Mouse (Mus musculus): ENCODE results near the gene Higd1c. TPM values are rescaled to one million over a fixed set of nuclear protein-coding genes. Genes with fewer than 3 reads are reported as not detected.
"Not testable (repeated sequence)": the region's sequence is repeated elsewhere in the genome, so short reads cannot be mapped to it uniquely, and the experiment has no call there.

Higd1c gene
- not detected in 2 replicates for polyA plus RNA-seq (2012; ENCODE audit: insufficient read depth, insufficient read length, low replicate concordance, missing spikeins)

DNA sequence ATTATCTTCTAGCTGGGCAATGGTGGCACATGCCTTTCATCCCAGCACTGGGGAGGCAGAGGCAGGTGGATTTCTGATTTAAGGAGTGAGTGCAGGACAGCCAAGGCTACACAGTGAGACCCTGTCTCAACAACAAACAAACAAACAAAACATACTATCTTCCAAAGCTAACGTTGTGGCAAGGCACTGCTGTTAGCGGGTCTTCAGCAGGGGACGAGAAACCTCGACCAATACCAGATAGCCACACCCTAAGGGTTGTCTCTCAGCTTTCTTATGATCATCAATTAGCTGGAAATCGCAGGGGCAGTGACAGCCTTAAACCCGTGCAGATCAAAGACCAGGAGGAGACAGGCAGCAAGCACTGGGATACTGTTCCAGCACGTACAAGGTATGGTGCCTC, at the start of gene Higd1c:
Gene Higd1c (plus strand): TSS at position 301 of the 400 bp plus-strand sequence.
- Histone ChIP-seq H3K4me3 (ENCODE audit: insufficient read depth, low read depth, low read length) (no peak within 1 kb of the TSS), H3K27ac (ENCODE audit: insufficient read depth, low read depth, low read length) (no peak within 1 kb of the TSS), H3K4me1 (ENCODE audit: control insufficient read depth, insufficient read depth, low read length) (no peaks in the 10 kb centered on the region)
- TF ChIP-seq CTCF (IDR thresholded peaks at IDR 0.05; ENCODE audit: insufficient read depth, low read depth, low read length) (no peak), POLR2A (IDR thresholded peaks at IDR 0.05; ENCODE audit: insufficient read depth, low read depth, low read length) (no peak)
- 82% methylated on average over 7 of the region's 7 CpGs for WGBS

DNA sequence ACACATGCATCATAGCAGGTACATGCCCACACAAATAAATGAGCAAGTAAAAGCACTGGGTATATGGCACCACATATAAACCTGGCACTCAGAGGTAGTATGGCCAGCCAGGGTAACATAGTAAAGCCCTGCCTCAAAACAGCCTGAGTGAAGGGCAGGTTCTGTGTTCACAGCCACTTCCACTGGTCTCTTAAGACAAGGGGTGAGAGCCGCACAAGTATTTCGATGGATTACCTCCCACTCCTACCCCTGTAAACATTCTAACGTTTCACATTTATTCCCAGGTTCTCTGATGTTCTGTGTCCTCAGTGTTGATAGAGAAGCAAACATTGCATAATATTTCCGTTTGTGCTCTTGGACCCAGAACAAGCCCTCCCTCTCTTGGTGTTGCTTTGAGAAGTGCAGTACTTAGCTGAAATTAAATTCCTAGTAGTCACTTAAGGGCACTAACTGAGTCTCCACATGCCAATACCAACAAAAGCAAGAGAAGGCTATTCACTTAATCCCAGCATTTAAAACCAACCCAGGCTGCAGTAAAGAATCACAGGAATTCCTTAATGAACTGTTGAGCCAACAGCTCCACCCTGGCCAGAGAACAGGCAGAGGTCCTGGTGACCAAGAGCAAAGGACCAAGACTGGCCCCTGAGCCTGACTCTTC, 46.2 kb upstream of the Higd1c start:
- not testable (repeated sequence) for H3K4me1 ChIP-seq (ENCODE audit: control insufficient read depth, insufficient read depth, low read length); H3K4me3 ChIP-seq (ENCODE audit: insufficient read depth, low read depth, low read length); H3K27ac ChIP-seq (ENCODE audit: insufficient read depth, low read depth, low read length)
- 59% methylated on average over 4 of the region's 4 CpGs for WGBS

DNA sequence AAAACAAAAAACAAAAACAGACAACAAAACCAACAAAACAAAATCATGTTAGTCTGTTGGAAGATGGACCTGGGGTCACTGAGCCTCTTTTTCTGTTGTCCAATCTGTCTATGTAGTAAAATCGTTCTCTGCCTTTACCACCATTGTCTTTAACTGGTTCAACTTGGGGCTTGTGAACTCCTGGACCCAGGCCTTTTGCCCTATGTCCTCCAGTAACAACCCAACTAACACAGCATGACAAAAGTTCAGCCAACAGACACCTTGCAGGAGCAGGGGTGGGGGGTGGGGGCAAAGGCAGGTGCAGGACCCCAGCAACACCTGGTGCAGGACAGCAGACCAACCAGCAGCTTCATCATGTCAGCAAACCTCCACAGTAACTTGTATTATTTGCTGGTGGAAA, 44.5 kb upstream of the Higd1c start:
- Histone ChIP-seq H3K27ac (ENCODE audit: insufficient read depth, low read depth, low read length) (no peak overlapping the region), H3K4me1 (ENCODE audit: control insufficient read depth, insufficient read depth, low read length) (peaks cover 3% of the 10 kb centered on the region; the same call in 1 of the 2 replicates), H3K4me3 (ENCODE audit: insufficient read depth, low read depth, low read length) (no peak overlapping the region)
- 87% methylated on average over 1 of the region's 1 CpGs for WGBS
- TF ChIP-seq CTCF (IDR thresholded peaks at IDR 0.05; ENCODE audit: insufficient read depth, low read depth, low read length), result no peak

DNA sequence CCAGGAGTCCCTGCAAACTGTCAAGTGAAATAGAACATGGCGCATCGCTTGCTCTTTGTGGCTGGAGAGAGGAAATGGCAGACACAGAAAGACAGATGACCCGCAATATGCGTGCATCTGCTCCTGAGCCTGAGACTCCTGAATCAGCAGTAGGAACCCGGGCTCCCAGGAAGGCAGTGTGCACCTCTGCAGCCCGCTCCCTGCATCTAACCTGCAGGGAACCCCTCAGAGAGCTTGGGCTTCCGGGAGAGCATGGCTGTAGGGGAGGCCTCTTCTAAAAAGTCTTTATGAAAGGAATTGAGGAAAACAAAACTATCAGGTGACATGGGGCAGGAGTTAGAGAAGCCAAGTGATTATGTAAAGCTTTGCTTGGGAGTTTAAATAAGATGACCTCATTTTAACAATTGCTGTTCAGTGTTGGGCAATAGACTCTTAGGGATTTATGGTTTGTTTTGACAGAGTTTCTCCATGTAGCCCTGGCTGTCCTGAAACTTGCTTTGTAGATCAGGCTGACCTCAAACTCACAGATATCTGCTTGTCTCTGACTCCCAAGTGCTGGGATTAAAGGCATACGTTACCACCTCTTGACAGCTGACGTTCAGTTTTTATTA, 43.9 kb upstream of the Higd1c start:
- TF ChIP-seq POLR2A (IDR thresholded peaks at IDR 0.05; ENCODE audit: insufficient read depth, low read depth, low read length) (no peak), CTCF (IDR thresholded peaks at IDR 0.05; ENCODE audit: insufficient read depth, low read depth, low read length) (no peak)
- H3K27ac ChIP-seq (ENCODE audit: insufficient read depth, low read depth, low read length), result no peak overlapping the region
- no peak overlapping the region for H3K4me3 ChIP-seq (ENCODE audit: insufficient read depth, low read depth, low read length)
- peaks cover 3% of the 10 kb centered on the region; the same call in 1 of the 2 replicates for H3K4me1 ChIP-seq (ENCODE audit: control insufficient read depth, insufficient read depth, low read length)
- WGBS, result 82% methylated on average over 9 of the region's 9 CpGs

DNA sequence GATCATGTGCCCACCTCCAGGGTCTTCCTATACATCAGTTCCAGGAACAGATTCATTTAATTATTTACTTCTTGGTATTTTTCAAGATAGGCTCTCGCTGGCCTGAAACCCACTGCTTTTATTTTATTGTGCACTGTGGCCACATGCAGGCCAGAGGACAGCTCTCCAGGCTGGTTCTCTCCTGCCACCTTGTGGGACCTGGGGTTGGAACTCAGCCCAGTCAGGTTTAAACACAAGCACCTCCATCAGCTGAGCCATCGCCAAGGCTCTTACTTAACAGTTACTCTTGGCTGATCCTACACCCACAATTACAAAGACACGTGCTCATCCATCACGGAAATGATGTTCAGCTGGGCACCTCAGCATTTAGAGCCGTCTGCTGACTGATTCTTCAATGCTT, 43.2 kb upstream of the Higd1c start:
- 67% methylated on average over 5 of the region's 5 CpGs for WGBS
- TF ChIP-seq POLR2A (IDR thresholded peaks at IDR 0.05; ENCODE audit: insufficient read depth, low read depth, low read length) (no peak), CTCF (IDR thresholded peaks at IDR 0.05; ENCODE audit: insufficient read depth, low read depth, low read length) (no peak)
- no peak overlapping the region for H3K27ac ChIP-seq (ENCODE audit: insufficient read depth, low read depth, low read length)
- peaks cover 3% of the 10 kb centered on the region; the same call in 1 of the 2 replicates for H3K4me1 ChIP-seq (ENCODE audit: control insufficient read depth, insufficient read depth, low read length)
- H3K4me3 ChIP-seq (ENCODE audit: insufficient read depth, low read depth, low read length), result no peak overlapping the region

DNA sequence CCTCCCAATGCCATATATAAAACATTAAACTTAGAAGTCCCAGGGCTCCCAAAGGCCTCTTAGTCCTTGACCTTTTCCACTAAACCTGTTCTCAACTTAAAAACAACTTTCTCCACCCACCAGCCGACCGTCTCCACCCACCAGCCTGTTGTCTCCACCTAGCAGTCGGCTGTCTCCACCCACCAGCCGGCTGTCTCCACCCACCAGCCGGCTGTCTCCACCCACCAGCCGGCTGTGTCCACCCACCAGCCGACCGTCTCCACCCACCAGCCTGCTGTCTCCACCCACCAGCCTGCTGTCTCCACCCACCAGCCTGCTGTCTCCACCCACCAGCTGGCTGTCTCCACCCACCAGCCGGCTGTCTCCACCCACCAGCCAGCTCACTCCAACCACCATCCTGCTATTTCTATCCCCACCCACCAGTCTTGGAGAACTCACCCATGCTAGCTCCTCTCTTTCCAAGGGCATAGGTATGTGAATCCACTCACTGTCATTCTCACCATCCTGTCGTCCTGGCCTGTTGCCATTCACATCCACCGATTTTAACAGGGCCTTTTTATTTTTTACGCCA, 40.2 kb upstream of the Higd1c start:
- H3K27ac ChIP-seq (ENCODE audit: insufficient read depth, low read depth, low read length), result no peak overlapping the region
- 66% methylated on average over 12 of the region's 12 CpGs for WGBS

DNA sequence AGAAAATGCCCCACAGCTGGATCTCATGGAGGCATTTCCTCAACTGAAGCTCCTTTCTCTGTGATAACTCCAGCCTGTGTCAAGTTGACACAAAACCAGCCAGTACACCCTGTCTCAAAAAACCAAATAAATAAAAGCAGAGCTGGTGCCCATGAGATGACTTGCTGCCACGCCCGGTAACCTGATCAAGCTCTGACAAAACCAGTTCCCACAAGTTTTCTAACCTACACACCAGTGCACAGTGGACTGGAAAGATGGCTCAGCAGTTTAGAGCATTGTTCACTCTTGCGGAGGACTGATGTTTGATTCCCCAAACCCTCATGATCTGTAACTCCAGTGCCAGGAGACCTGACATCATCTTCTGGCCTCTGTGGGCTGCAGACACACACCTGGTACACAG, 39.1 kb upstream of the Higd1c start:
- Histone ChIP-seq H3K4me1 (ENCODE audit: control insufficient read depth, insufficient read depth, low read length) (peaks cover 3% of the 10 kb centered on the region; the same call in 1 of the 2 replicates), H3K4me3 (ENCODE audit: insufficient read depth, low read depth, low read length) (no peak overlapping the region), H3K27ac (ENCODE audit: insufficient read depth, low read depth, low read length) (no peak overlapping the region)
- WGBS, result 97% methylated on average over 3 of the region's 3 CpGs
- TF ChIP-seq CTCF (IDR thresholded peaks at IDR 0.05; ENCODE audit: insufficient read depth, low read depth, low read length) (no peak), POLR2A (IDR thresholded peaks at IDR 0.05; ENCODE audit: insufficient read depth, low read depth, low read length) (no peak)

More for the DNA sequence above, 40.2 kb upstream of the Higd1c start:
- no peak overlapping the region for H3K4me3 ChIP-seq (ENCODE audit: insufficient read depth, low read depth, low read length)
- peaks cover 3% of the 10 kb centered on the region; the same call in 1 of the 2 replicates for H3K4me1 ChIP-seq (ENCODE audit: control insufficient read depth, insufficient read depth, low read length)
- TF ChIP-seq POLR2A (IDR thresholded peaks at IDR 0.05; ENCODE audit: insufficient read depth, low read depth, low read length), result no peak
- TF ChIP-seq CTCF (IDR thresholded peaks at IDR 0.05; ENCODE audit: insufficient read depth, low read depth, low read length), result no peak

DNA sequence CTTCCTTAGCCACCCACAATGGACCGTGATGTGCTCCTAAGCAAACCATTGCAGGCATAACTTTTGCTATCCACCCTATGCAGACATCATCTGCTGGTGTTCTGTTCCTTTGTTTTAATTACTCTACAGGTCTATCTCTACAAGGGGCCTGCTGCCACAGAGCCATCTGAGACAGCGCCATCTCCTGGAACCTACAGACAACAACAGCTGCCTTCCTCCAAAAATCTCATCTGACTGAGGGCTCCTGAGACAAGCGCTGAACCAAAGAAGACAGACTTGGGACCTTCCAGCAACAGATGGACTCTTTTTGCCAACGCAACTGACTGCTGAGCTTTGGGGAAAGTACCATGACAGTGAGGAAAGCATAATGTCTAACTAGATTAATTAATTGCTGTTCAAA, 36.3 kb upstream of the Higd1c start:
- H3K27ac ChIP-seq (ENCODE audit: insufficient read depth, low read depth, low read length), result not testable (repeated sequence)
- WGBS, result 75% methylated on average over 4 of the region's 4 CpGs

DNA sequence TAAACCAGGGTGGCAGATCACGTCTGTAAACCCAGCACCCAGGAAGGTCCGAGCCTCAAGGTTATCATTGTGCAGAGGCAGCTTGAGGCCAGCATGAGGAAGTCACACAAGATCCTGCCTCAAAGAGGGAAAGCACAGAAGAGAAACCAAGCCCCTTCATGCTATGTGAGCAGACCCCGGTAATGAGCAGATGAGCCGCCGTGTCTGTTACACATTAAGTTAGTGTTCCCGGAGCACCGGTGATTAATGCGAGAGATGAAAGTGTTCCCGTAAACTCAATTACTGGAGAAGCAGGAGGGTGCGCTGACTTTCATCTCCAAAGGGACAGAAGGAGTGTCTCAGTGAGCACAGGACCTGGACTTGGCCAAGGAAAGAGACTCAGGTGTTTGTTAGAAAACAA, 35.0 kb upstream of the Higd1c start:
- 80% methylated on average over 10 of the region's 10 CpGs for WGBS
- H3K4me3 ChIP-seq (ENCODE audit: insufficient read depth, low read depth, low read length); H3K27ac ChIP-seq (ENCODE audit: insufficient read depth, low read depth, low read length): not testable (repeated sequence)

More for the DNA sequence above, 36.3 kb upstream of the Higd1c start:
- not testable (repeated sequence) for H3K4me1 ChIP-seq (ENCODE audit: control insufficient read depth, insufficient read depth, low read length); H3K4me3 ChIP-seq (ENCODE audit: insufficient read depth, low read depth, low read length)

More for the DNA sequence above, 35.0 kb upstream of the Higd1c start:
- H3K4me1 ChIP-seq (ENCODE audit: control insufficient read depth, insufficient read depth, low read length), result not testable (repeated sequence)
